Mouse (Mus musculus) cortical plate, adult 2 months (tissue): ENCODE measurements at regions not wholly inside any gene's neighbourhood (a gene's known extent, or its start where the extent isn't known, plus 50 kb on each side); places are given as distances from the start of the nearest gene placed in this dataset.

Experiments used
- CTCF ChIP-seq: fragments of 200-500 bp; IDR thresholded peaks from 2 replicates; pipeline ENCODE4 v1.5.1; 2011; ENCODE audit warnings: mild to moderate bottlenecking, control low read depth, low read length; ENCODE audit not compliant: insufficient read depth; ENCODE audit errors: extremely low read depth
- POLR2A ChIP-seq: fragments of 200-500 bp; IDR thresholded peaks from 2 replicates; pipeline ENCODE4 v1.6.1; 2011; ENCODE audit warnings: mild to moderate bottlenecking, low read length, control low read depth; ENCODE audit not compliant: insufficient read depth; ENCODE audit errors: extremely low read depth

- TF ChIP-seq POLR2A (no peak), CTCF (no peak)
Measured at GRCm38 (mm10) chr19:15469541-15469940, 477.6 kb downstream of the Psat1 start.
